Mouse (Mus musculus): ENCODE results near the gene Klhl8. TPM values are rescaled to one million over a fixed set of nuclear protein-coding genes. Genes with fewer than 3 reads are reported as not detected.

Klhl8 gene
- total RNA-seq, 2 experiments from 2014 or later: 21.5 to 25.5 TPM

DNA sequence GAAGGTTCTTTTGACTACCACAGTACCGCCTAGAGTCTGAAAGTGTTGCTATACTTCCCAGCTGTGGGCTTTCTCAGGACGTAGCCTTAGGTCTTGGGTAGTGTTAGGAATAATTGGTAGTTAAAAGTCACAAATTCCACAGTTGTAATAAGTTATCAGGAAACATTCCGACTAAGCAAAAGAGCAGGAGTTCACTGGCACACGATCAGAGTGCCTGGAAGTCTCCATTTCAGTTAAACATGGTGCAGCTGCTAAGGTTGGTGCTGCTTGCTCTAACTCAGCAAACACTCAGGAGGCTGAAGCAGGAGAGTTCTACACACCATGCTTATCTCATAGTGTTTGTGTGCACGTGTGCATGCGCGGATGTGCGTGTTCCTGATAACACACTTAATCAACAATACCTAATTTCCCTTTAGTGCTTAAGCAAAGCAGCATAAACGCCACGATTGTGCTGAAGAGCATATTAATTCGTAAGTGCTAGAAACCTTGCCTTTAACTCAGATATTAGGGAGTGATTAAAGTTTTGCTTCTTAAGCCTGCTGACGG lies 97.0 kb downstream of the Klhl8 start:
- DNase-seq: no peak

- DNase-seq: no peak
These were observed 97.8 kb downstream of the Klhl8 start for GRCm38 (mm10) chr5:103813291-103813690.

Other genes with a start within 250 kb of the Klhl8 start
- 10 to 100 TPM; 28.2 to 32.7 TPM for gene Aff1, start 218.9 kb downstream of the Klhl8 start, total RNA-seq (2021)
- gene Hsd17b13, start 66.2 kb upstream of the Klhl8 start, total RNA-seq (2021): not detected
- 1 to 10 TPM; 7.8 to 8.3 TPM for gene Hsd17b11, start 110.7 kb upstream of the Klhl8 start, total RNA-seq (2021)
- gene Nudt9, start 135.0 kb upstream of the Klhl8 start, total RNA-seq (2021): 10 to 100 TPM; 50.4 to 55.4 TPM
- not detected for gene Gm17660, start 166.3 kb upstream of the Klhl8 start, total RNA-seq (2021)
- gene Sparcl1, start 202.5 kb upstream of the Klhl8 start, total RNA-seq (2021): 100 to 1,000 TPM; 106 to 110 TPM